Mouse (Mus musculus): ENCODE results near the gene Tnk1.

Tnk1 gene

GRCm38 (mm10) chr11:69801379-69801977, 57.1 kb downstream of the Tnk1 start, which contains the start of gene Fgf11:
Gene Fgf11, minus strand, starts transcription at chr11:69801857.
- DNase-seq = no peak

Measured in kidney, postnatal 25 days (tissue).